Mouse (Mus musculus): ENCODE measurements around the gene Fam71a.

The Fam71a gene

DNA sequence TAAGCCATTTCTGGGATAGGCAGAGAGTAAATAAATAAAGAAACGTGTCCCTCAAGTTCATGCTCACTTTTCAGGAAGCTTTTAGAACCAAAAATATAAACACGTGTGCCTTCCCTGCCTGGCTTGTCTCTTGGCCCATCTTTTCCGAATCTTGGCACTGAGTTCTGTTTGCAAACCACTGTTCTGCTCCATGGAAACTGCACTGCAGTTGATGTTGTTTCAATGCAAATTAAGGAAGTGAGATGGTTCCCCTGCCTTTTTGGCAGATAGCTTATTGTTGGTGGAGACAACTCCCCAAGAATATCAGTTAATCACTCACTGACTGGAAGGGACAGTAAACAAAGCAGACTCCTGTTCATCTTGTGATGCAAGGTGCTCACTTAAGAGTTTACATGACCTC is 41.9 kb downstream of the Fam71a start:
- DNase-seq = no peak

DNA sequence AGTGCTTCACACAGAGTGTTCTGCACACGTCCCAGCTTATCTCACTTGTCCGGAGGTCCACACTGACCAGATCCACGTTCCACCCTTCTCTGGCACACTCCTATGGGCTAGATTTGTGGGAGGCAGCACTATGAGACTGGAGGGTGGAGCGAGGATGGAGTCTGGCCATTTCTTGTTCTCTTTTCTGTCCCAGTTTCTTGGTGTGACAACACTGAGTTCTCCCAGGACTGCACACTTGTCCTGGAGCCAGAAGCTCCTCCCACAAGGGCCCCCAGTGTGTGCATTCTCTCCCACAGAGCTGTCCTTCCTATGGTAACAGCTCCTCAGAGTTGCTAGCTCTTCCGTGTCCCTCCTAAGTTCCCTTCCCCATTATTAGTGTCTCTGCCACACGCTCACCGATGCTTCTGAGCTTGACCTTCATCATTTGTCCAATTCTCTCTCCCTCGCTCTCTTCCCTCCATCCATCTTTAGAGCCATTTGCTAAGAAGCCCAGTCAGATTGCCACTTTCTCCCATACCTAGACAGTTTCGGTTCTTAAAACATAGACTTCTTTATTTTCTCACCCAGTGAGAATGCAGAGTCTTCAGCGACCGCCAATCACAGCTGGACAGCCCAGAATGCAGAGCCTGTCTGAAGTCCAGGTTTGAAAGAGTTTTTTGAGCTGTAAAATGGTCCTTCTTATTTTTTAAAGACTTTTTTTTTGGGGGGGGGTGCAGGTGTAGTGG is 48.9 kb downstream of the Fam71a start:
- DNase-seq = no peak

DNA sequence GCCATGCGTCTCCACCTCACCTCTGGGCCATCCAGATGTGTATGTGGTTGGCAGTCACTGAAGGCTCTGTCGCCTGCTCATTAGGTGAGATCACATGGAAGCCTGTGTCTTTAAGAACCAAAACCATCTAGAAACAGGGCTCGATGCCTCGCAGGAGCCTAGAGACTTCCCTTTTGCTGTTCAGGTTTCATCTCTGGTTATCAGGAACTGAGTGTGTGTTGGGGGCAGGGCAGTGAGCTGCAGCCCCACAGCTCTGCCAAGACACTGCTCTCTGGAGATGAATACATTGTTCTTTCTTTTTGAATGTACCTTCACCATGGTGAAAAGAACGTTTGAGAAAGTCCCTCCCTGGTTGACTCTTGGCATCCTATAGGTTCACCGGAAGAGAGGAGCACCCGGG is 49.7 kb downstream of the Fam71a start:
- DNase-seq = no peak

Data from kidney, postnatal 14 days (tissue).